Mouse (Mus musculus) testis, adult 2 months (tissue): Measurements from ENCODE around the gene Cend1. TPM values are rescaled to one million over a fixed set of nuclear protein-coding genes. Genes with fewer than 3 reads are reported as not detected.
"Not testable (repeated sequence)": the region's sequence is repeated elsewhere in the genome, so short reads cannot be mapped to it uniquely, and the experiment has no call there.

Source experiments
- H3K27ac ChIP-seq: fragments of 200-500 bp; 2 replicates; pipeline ENCODE4 v1.5.1; 2012; ENCODE audit warnings: low read depth, low read length; ENCODE audit not compliant: control insufficient read depth, insufficient read depth
- H3K27me3 ChIP-seq: fragments of 200-500 bp; 2 replicates; pipeline ENCODE4 v1.6.1; 2012; ENCODE audit warnings: mild to moderate bottlenecking, low read length, moderate library complexity; ENCODE audit not compliant: control insufficient read depth, insufficient read depth
- H3K36me3 ChIP-seq: fragments of 200-500 bp; 2 replicates; pipeline ENCODE4 v1.6.1; 2012; ENCODE audit warnings: mild to moderate bottlenecking, low read length; ENCODE audit not compliant: control insufficient read depth, insufficient read depth
- H3K4me1 ChIP-seq: fragments of 200-500 bp; 2 replicates; pipeline ENCODE4 v1.6.1; 2012; ENCODE audit warnings: low read length; ENCODE audit not compliant: control insufficient read depth, insufficient read depth
- H3K4me3 ChIP-seq: fragments of 200-500 bp; 2 replicates; pipeline ENCODE4 v1.5.1; 2012; ENCODE audit warnings: low read depth, mild to moderate bottlenecking, low read length, moderate library complexity, mixed read lengths; ENCODE audit not compliant: control insufficient read depth
- CTCF ChIP-seq: fragments of 200-500 bp; IDR thresholded peaks from 2 replicates; pipeline ENCODE4 v1.5.1; 2012; ENCODE audit warnings: low read depth, mild to moderate bottlenecking, inconsistent platforms, low read length, moderate library complexity; ENCODE audit not compliant: control insufficient read depth, insufficient read depth, insufficient replicate concordance
- POLR2A ChIP-seq: fragments of 200-500 bp; IDR thresholded peaks from 2 replicates; pipeline ENCODE4 v1.6.1; 2012; ENCODE audit warnings: low read depth, mild to moderate bottlenecking, inconsistent platforms, low read length, moderate library complexity; ENCODE audit not compliant: control insufficient read depth
- polyA plus RNA-seq: library from polyadenylated mRNA; depleted of rRNA; stranded (reverse); fragments of >200 nt; gene quantifications from 2 replicates; pipeline ENCODE4 v1.2.3, GENCODE M21; 2012

Cend1 gene
- polyA plus RNA-seq, 1 experiment, result 0.48 TPM

DNA sequence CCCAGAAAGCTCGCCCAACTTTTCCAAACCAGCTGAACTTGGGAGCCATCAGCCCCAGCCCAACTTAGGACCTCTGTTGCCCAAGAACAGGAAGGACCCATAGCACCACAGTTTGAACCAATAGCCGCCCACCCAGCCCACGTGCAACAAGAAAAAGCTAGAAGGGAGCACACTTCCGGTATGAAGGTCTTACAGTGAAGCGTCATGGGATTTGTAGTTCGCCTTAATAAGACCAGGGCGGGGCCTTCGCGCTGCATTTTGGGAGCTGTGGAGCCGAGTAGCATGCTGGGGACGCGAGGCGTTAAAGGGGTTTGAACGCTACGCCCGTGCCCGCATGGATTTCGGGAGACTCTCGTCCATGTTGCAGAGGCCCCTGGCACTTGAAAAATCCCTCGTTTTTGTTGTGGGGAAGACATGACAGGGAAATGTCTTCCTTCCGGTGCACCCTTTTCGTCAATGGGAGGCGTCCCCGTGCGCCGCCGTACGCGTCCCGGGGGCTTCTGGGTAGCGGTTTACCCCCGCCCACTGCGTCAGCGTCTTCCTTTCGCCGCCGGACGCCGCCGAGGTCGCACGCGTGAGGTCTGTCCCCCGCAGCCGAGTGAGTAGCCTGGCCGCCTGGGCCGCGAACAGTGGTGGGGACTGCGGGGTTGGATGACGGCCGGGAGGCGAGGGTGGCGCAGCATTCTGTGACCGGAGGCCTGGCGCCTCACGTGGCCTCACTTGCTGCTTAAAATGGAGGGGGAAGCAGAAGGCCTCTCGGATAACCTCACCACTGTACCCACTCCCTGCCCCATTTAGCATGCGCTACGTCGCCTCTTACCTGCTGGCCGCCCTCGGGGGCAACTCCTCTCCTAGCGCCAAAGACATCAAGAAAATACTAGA is 18.1 kb upstream of the Cend1 start, which contains the start of gene Rplp2:
Gene Rplp2, plus strand, starts transcription at position 261 of the 882 bp plus-strand sequence.
- no peaks in the 10 kb centered on the region for H3K36me3 ChIP-seq
- peak within 1 kb of the TSS; percentile 93 for H3K4me3 ChIP-seq
- H3K27me3 ChIP-seq, result no peaks in the 10 kb centered on the region
- TF ChIP-seq CTCF (no peak), POLR2A (peak; percentile 95)
- H3K4me1 ChIP-seq, result peaks cover 12% of the 10 kb centered on the region
- H3K27ac ChIP-seq, result peak within 1 kb of the TSS; percentile 92

DNA sequence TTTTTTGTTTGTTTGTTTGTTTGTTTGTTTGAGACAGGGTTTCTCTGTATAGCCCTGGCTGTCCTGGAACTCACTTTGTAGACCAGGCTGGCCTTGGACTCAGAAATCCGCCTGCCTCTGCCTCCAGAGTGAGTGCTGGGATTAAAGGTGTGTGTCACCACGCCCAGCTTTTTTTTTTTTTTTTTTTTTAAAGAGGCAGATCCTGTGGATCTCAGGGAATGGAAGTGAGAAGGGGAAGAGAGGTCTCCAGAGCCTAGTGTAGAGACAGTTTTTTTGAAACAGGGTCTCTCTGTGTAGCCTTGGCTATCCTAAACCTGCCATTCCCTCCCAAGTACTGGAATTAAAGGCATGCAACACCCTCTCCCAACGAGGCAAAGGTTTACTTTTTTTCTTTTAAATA is 17.1 kb upstream of the Cend1 start:
- H3K4me3 ChIP-seq, H3K36me3 ChIP-seq, H3K27ac ChIP-seq, H3K27me3 ChIP-seq: not testable (repeated sequence)
- H3K4me1 ChIP-seq, result peaks cover 12% of the 10 kb centered on the region

DNA sequence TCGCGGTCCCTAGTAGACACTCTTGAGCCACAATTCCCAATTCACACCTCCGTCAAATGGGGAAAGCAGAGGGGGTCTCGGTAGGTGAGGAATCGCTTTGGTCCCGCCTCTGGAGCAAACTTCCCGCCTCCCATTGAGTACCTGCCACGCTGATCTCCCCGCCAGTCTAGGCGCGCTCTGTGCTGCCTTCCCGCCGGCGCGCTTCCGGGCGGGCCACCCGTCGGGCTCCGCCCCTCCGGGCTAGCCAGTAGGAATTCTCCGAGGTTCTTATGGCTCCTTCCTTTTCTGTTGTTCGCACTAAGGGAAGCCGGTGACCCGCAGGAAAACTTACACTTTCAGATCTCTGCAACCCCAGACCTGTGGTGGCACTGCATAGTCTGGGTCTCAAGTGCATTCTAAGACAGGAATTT is 14.5 kb upstream of the Cend1 start, which contains the start of gene Pidd1:
Gene Pidd1, minus strand, starts transcription at position 198 of the 410 bp plus-strand sequence.
- TF ChIP-seq POLR2A, result no peak
- TF ChIP-seq CTCF, result no peak
- Histone ChIP-seq H3K27ac (no peak within 1 kb of the TSS), H3K27me3 (no peaks in the 10 kb centered on the region), H3K4me3 (peak within 1 kb of the TSS; percentile 44), H3K36me3 (no peaks in the 10 kb centered on the region), H3K4me1 (peaks cover 12% of the 10 kb centered on the region)

DNA sequence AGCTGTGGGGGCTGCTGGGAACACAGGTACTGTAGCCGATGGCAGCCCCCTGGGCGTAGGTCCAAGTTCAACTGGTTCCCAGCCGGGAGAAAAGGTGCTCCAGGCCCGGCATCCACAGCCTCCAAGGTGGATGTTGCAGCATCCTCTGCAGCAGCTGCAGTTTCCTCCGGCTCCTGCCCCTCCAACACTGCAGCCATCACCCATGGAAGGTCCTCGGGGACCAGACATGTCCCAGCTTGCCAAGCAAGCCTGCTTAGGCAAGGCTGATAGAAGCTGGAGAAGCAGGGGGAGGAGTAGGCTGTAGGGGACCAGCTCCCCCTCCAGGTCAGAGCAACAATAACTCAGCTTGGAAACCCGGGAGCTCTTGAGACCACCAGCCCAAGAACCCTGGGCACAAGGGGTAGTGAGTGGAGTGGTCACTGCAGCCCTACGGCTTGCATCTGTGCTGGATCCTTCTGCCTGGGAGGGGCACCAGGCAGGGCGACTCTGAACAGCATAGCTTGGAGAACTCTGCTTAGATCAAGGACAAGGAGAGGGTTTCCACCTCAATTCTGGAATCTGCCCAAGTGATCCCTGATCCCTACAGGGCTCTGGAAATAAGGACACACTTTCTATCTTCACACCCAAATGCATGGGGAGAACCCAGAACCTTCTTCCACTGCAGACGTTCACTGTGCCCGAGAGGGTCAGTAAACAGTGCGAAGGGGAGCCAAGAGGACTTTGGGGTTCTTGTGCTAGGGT is 14.0 kb upstream of the Cend1 start:
- peaks cover 9% of the 10 kb centered on the region for H3K4me1 ChIP-seq
- peak overlapping the region; percentile 44 for H3K4me3 ChIP-seq

DNA sequence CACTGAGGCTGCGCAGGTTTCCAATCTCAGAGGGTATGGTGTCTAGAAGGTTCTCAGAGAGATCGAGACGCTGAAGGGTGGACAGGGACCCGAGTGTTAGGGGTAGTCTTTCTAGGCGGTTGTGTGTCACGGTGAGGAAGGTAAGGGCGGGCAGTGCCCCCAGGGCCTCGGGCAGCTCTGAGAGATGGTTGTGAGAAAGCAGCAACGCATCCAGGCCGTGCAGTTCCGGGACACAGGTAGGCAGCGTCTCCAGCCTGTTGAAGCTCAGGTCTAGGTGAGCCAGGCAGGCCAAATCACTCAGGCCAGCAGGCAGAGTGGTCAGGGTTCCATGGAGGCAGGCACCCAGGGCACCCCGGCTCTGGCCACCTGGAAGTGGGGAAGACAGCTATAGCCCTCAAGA is 12.9 kb upstream of the Cend1 start:
- Histone ChIP-seq H3K36me3 (no peaks in the 10 kb centered on the region), H3K27me3 (no peaks in the 10 kb centered on the region), H3K4me1 (peaks cover 12% of the 10 kb centered on the region), H3K27ac (no peak overlapping the region), H3K4me3 (no peak overlapping the region)
- TF ChIP-seq POLR2A (no peak), CTCF (no peak)

More for the DNA sequence above, 14.0 kb upstream of the Cend1 start:
- Histone ChIP-seq H3K27me3 (no peaks in the 10 kb centered on the region), H3K36me3 (no peaks in the 10 kb centered on the region), H3K27ac (no peak overlapping the region)
- no peak for TF ChIP-seq CTCF
- no peak for TF ChIP-seq POLR2A

DNA sequence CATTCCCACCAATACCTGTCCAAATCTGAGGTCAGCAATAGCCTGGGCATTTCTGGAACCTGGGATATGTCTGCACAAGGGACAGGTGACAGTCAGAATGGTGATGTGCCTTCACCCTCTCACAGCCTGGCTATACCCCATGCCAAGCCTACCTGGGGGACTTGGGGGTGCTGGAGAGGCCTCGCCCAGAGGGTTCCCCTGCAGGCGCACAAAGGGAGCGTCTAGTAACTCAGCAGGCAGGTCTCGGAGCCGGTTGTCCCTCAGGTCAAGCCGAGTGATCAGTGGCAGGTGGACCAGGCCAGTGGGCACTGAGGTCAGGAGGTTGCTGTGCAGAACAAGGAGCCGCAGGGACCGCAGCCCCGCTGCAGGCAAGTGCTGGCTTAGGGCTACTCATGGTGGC is 12.2 kb upstream of the Cend1 start:
- Histone ChIP-seq H3K36me3 (no peaks in the 10 kb centered on the region), H3K27me3 (no peaks in the 10 kb centered on the region), H3K4me1 (peaks cover 12% of the 10 kb centered on the region), H3K4me3 (no peak overlapping the region), H3K27ac (no peak overlapping the region)
- TF ChIP-seq CTCF (no peak), POLR2A (no peak)

DNA sequence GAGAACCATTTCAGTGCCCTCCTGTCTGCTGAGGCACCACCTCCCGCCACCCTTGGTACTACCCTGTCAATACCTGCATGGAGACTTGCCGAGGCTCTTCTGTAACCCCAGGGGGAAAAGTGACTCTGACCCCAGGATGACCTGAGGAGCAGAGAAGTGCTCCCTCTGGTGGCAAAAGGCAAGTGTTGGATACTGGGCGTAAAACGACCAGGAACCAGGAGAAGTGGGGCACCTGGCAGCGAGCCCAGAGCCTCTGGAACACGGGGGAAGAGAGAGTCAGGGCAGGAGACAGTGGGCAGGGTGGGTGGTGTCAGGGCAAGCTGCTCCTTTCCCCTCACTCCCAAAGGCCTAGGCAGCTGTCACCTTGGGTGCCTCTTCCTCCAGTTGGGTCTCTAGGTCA is 11.3 kb upstream of the Cend1 start:
- H3K36me3 ChIP-seq, result no peaks in the 10 kb centered on the region
- no peak overlapping the region for H3K4me3 ChIP-seq
- H3K27ac ChIP-seq, result no peak overlapping the region
- TF ChIP-seq CTCF (peak; percentile 50; the same call in 1 of the 2 replicates), POLR2A (no peak)
- H3K27me3 ChIP-seq, result no peaks in the 10 kb centered on the region
- H3K4me1 ChIP-seq, result peaks cover 12% of the 10 kb centered on the region
